Mouse (Mus musculus) limb, embryonic 10.5 days (tissue): ENCODE measurements at regions not wholly inside any gene's neighbourhood (a gene's known extent, or its start where the extent isn't known, plus 50 kb on each side); places are given as distances from the start of the nearest gene placed in this dataset.
"Not testable (repeated sequence)": the region's sequence is repeated elsewhere in the genome, so short reads cannot be mapped to it uniquely, and the experiment has no call there.

ENCODE experiments used
- DNase-seq: peaks from one replicate; pipeline ENCODE4 v3.0.0-alpha.2; 2017; ENCODE audit warnings: low spot score
- H3K27ac ChIP-seq: fragments of 300-500 bp; sonication (generic); 2 replicates; pipeline ENCODE4 v1.5.1; 2016; ENCODE audit warnings: mild to moderate bottlenecking
- H3K27me3 ChIP-seq: fragments of 300-500 bp; sonication (generic); 2 replicates; pipeline ENCODE4 v1.6.1; 2016; ENCODE audit warnings: low read depth, mild to moderate bottlenecking; ENCODE audit not compliant: poor library complexity, severe bottlenecking
- H3K36me3 ChIP-seq: fragments of 300-500 bp; sonication (generic); 2 replicates; pipeline ENCODE4 v1.6.1; 2016; ENCODE audit warnings: mild to moderate bottlenecking, moderate library complexity
- H3K4me1 ChIP-seq: fragments of 300-500 bp; sonication (generic); 2 replicates; pipeline ENCODE4 v1.6.1; 2016
- H3K4me3 ChIP-seq: fragments of 300-500 bp; sonication (generic); 2 replicates; pipeline ENCODE4 v1.5.1; 2016; ENCODE audit warnings: mild to moderate bottlenecking, moderate library complexity
- H3K9me3 ChIP-seq: fragments of 300-500 bp; sonication (generic); replicated peaks from 2 replicates; pipeline ENCODE4 v1.6.1; 2016; ENCODE audit warnings: mild to moderate bottlenecking
- WGBS: fragments of 180-500 bp; shearing (Covaris S2); methylation state at CpG from one replicate; pipeline ENCODE4 v1.1.7; 2016; 5-methylcytosine and 5-hydroxymethylcytosine counted together

DNA sequence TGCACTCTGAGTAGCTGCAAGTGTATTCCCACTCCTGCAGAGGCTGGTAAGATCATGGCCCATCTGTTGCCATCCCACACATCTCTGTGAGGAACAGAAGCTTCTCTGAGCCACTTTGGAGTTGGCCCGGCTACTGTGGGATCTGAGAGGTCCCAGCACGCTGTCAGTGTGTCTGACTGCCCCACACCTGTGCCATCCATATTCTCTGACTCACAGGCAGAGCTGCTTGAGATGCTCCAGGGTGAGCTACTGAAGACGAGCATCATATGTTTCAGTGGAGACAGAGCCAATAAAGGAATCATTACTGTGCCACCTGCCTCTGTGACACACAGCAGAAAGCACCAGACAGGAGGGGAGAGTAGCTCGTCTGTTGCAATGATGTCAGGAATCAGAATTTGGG lies 352.8 kb downstream of the Plekhb2 start:
- Histone ChIP-seq H3K27me3 (no peaks in the 10 kb centered on the region), H3K36me3 (no peaks in the 10 kb centered on the region), H3K4me1 (no peaks in the 10 kb centered on the region), H3K4me3 (no peak overlapping the region), H3K27ac (no peak overlapping the region), H3K9me3 (no peaks in the 10 kb centered on the region)
- no peak for DNase-seq
- 93% methylated on average over 4 of the region's 4 CpGs for WGBS

DNA sequence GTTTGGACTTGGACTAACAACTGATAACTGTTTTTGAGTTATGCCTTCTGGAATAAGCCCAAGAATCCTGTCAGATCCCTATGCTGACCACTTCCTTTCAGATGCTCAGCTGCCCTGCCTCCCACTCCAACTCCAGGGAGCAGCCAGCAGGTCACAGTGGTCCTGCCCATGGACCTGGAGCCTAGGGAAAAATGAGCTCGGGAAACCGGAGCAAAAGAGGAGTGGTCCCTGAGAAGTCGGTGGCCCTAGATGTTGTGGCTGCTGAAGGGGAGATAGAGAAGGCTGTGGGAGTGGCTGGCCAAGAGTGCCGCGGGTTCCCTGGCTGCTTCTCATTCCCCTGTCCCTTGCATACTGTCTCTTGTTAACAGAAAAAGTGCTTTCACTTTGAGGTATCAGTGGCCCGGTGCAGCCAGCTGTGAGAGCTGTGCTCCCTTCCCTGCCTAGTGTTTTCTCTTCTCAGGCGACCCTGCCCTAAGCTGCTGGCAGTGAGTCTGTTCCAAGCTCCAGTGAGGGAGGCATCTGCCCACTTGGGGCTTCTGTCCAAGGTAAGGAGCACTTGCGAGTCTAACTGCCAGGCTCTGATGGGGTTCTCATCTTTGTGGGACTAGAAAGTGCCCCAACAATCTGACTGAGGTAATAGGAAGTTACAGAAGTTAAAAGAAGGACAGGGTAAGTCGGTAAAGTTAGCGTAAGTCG lies 357.2 kb downstream of the Plekhb2 start:
- no peak for DNase-seq
- H3K27me3 ChIP-seq: no peaks in the 10 kb centered on the region

DNA sequence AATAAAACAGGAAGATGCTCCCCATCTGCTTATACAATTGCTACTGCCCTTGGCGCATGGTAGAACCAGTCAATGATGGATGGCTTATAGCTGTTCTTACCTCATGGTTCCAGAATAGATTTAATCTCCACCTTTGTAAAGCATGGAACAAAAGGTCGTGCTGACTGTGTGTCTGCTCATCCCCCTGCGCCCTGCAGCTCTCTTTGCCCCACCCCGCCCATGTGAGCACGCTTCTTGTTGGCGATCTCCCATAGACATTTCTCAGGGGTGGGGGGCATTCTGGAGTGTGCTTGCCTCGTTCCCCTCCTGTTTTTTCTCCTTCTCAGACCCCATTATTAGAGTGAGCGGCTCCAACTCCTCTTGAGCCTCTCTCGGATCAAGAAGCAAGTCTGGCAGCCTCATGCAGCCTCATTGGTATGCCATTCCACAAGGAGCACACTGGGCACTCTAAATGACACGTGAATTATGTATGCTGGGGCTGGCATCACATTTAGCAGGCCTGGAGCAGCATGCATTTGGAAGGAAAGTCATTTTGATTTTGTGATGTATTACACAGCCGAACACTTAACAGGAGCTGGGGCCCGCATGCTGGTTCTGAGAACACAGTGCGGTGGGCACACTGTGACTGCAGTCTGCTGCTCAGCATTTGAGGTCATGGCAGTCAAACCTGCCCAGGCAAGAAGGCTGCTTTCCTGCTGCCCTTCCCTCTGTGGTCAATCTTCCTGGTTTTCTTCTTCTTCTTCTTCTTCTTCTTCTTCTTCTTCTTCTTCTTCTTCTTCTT lies 362.5 kb downstream of the Plekhb2 start:
- Histone ChIP-seq H3K4me1 (no peaks in the 10 kb centered on the region), H3K4me3 (no peak overlapping the region), H3K27me3 (no peaks in the 10 kb centered on the region), H3K27ac (no peak overlapping the region), H3K36me3 (no peaks in the 10 kb centered on the region), H3K9me3 (no peaks in the 10 kb centered on the region)
- 85% methylated on average over 13 of the region's 13 CpGs for WGBS
- DNase-seq: no peak

More for the DNA sequence above, 357.2 kb downstream of the Plekhb2 start:
- H3K9me3 ChIP-seq: no peaks in the 10 kb centered on the region
- no peaks in the 10 kb centered on the region for H3K36me3 ChIP-seq
- H3K27ac ChIP-seq: no peak overlapping the region
- WGBS: 83% methylated on average over 11 of the region's 11 CpGs
- no peak overlapping the region for H3K4me3 ChIP-seq
- H3K4me1 ChIP-seq: no peaks in the 10 kb centered on the region

DNA sequence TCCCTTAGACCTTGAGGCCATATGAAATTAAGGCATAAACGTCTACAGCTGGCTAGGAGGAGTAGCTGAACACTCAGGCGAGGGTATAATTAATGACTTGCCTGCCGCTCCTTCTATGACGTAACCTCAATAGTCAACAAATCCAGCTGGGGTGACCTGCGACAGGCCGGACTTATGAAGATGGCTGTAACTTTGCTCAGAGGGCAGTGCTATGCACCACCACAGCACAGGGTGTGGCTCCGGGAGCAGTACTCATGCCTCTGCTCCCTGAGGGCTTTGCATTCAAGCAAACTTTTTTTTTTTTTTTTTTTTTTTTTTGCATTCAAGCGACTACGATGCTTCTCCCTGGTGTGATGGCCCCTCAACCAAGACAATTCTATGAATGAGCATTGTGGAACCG lies 364.1 kb downstream of the Plekhb2 start:
- DNase-seq: no peak
- 80% methylated on average over 10 of the region's 10 CpGs for WGBS
- no peaks in the 10 kb centered on the region for H3K4me1 ChIP-seq
- H3K27me3 ChIP-seq: no peaks in the 10 kb centered on the region
- H3K27ac ChIP-seq: no peak overlapping the region
- no peaks in the 10 kb centered on the region for H3K36me3 ChIP-seq
- no peak overlapping the region for H3K4me3 ChIP-seq
- no peaks in the 10 kb centered on the region for H3K9me3 ChIP-seq

DNA sequence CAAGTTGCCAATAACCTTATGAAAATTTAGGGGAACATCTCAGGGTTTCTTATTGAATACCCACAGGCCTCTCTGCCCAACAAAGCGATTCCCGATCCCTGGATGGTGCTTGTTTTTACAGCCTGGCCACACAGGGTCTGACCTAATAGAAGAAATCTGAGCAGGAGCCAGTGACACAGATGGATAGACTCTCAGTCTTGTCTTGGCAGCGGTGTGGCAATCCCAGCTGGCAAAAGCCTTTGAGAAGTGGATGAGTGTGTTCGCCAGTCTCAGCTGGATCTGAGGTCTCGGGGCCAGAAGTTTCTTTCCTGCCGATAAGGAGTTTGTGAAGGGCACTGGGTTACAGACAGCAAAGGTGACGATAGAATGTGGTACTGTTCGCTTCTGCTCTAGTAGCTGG lies 366.6 kb downstream of the Plekhb2 start:
- H3K36me3 ChIP-seq: no peaks in the 10 kb centered on the region
- H3K27me3 ChIP-seq: no peaks in the 10 kb centered on the region
- WGBS: 88% methylated on average over 8 of the region's 8 CpGs
- H3K9me3 ChIP-seq: no peaks in the 10 kb centered on the region
- no peak for DNase-seq
- no peak overlapping the region for H3K27ac ChIP-seq
- no peak overlapping the region for H3K4me3 ChIP-seq
- H3K4me1 ChIP-seq: no peaks in the 10 kb centered on the region

DNA sequence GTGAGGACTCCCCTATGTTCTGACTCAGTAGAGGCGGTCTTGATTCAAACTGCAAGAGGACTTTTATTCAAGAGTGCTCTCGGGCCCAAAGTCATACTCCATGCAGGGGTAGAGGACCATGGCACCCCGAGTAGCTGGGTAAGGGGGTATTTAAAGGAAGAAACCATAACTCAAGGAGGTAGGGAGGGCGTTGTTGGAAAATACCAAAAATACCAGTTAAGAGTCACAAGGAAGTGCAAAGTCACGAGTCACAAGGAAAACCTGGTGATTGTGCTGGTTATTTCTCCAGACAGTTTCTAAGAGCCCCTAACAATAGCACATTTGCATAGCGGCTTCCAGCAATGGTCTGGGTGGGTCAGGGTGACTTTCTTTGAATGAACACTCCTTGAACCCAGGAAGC lies 370.4 kb downstream of the Plekhb2 start:
- WGBS: 91% methylated on average over 6 of the region's 6 CpGs
- H3K27ac ChIP-seq, H3K4me1 ChIP-seq, H3K9me3 ChIP-seq, H3K27me3 ChIP-seq, H3K36me3 ChIP-seq, DNase-seq, H3K4me3 ChIP-seq: not testable (repeated sequence)

DNA sequence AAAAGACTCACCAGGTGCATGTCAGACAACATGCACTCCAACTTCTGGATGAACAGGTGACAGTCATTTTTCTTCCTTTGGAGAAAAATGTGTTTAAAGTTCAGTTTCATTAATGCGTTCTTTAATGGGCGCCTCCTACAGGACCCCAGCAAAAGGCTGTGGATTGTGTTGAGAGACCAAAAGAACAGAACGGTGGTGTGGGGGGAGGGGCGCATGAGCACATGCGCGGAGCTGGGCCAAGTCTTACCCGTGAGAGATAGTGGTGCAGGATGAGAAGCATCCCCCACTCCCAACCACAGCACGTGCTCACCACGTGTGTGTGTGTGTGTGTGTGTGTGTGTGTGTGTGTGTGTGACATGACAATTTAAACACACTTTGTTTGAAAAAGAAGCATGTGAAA lies 371.0 kb downstream of the Plekhb2 start:
- no peaks in the 10 kb centered on the region for H3K27me3 ChIP-seq
- no peaks in the 10 kb centered on the region for H3K4me1 ChIP-seq
- H3K27ac ChIP-seq: no peak overlapping the region
- DNase-seq: no peak
- H3K9me3 ChIP-seq: no peaks in the 10 kb centered on the region
- WGBS: 82% methylated on average over 9 of the region's 9 CpGs
- H3K4me3 ChIP-seq: no peak overlapping the region
- H3K36me3 ChIP-seq: no peaks in the 10 kb centered on the region

DNA sequence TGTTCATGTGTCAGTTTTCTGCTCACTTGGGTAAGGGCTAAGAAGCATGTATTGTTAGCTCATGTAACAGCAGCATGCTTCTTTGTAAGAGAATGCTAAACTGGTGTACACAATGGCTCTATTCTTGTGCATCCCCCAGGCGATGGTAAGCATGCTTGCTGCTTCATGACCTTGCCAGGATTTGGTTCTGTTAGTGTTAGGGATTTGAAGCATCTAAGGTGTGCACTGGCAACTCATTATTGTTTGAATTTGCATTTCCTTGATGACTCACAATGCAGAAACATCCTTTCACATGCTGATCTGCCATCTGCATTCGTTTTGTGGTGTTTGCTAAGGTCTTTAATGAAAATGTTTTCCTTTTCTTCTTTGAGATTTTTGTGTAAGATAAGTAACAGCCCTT lies 382.8 kb downstream of the Plekhb2 start:
- Histone ChIP-seq H3K27ac (no peak overlapping the region), H3K36me3 (no peaks in the 10 kb centered on the region), H3K4me1 (no peaks in the 10 kb centered on the region), H3K9me3 (no peaks in the 10 kb centered on the region), H3K4me3 (no peak overlapping the region), H3K27me3 (no peaks in the 10 kb centered on the region)
- 55% methylated on average over 2 of the region's 2 CpGs for WGBS
- DNase-seq: no peak

DNA sequence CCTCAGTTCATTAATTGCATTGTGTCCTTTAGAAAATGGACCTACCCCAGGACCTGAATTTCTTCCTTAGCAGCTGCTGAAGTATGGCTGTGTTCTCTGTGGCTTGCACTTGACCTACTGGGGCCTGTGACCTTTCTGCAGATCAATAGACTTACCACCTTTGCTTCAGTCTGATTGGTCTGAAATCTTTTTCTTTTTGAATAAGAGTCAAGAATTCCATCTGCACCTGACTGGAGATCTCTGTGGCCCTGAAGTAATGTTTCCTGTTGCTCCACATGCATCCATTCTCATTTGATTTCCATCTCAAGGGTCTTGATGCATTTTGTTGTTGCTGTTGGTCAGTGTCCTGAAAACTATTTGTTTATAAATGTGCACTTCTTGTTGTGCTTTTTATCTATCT lies 388.4 kb downstream of the Plekhb2 start:
- Histone ChIP-seq H3K27ac (no peak overlapping the region), H3K36me3 (no peaks in the 10 kb centered on the region), H3K9me3 (no peaks in the 10 kb centered on the region), H3K27me3 (no peaks in the 10 kb centered on the region), H3K4me1 (no peaks in the 10 kb centered on the region), H3K4me3 (no peak overlapping the region)
- DNase-seq: no peak

DNA sequence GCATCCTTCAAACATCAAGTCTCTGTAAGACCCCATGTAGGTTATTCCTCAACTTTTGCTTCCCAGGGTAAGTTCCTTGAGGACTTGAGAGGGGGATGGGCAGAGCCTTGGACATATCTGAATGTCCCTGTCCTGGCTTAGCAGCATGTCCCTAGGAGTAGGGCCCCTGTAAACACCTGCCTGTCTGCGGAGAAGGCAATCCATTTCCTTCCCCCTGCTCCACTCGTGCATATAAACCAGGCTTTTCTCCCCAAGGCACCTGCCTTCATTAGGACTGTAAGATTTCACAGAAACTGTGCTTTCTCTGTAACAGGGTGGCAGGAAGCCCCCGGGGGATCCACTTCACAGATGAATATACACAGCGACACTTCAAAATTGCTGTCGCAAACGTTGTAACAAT lies 393.1 kb downstream of the Plekhb2 start:
- Histone ChIP-seq H3K4me1 (no peaks in the 10 kb centered on the region), H3K9me3 (no peaks in the 10 kb centered on the region), H3K4me3 (no peak overlapping the region), H3K27me3 (no peaks in the 10 kb centered on the region), H3K27ac (no peak overlapping the region), H3K36me3 (no peaks in the 10 kb centered on the region)
- WGBS: 77% methylated on average over 6 of the region's 6 CpGs
- no peak for DNase-seq

DNA sequence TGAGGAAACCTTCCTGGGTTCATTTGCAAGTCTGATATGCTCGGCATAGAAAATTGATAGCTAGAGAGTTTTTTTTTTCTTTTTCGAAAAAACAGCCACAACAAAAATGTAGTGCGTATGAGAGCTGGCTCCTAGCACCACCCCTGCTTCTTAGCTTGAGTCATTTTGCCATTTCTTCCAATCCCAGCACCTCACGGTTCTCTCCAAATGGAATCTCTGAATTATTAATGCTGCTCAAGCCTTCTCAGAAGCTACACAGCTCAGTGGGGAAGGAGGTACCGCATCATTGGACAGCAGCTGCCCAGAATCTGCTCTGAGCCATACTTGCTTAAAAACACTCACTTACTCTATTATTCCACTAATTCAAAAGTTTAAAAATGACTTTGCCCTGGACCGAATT lies 393.6 kb downstream of the Plekhb2 start:
- 86% methylated on average over 6 of the region's 6 CpGs for WGBS
- Histone ChIP-seq H3K9me3 (no peaks in the 10 kb centered on the region), H3K4me3 (no peak overlapping the region), H3K27me3 (no peaks in the 10 kb centered on the region), H3K27ac (no peak overlapping the region), H3K36me3 (no peaks in the 10 kb centered on the region), H3K4me1 (no peaks in the 10 kb centered on the region)
- DNase-seq: no peak

DNA sequence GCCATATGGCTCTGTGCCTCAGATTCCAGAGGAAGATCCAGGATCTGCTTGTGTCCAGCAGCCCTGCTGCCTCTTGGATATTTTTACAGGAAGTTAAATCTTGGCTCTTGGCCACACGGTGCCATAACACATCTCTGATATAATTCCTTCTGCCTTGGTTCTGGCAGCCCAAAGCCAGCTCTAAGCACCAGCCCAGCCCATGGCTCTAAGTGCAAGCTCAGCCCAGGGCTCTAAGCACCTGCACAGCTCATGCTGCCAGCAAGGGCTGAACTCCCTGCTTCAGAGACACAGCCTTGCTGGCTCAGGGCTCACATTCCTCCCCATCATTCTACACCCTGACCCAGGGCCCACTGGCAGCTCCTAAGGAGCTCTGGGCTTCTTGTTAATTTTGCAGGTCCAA lies 415.3 kb downstream of the Plekhb2 start:
- no peak for DNase-seq
- Histone ChIP-seq H3K27me3 (no peaks in the 10 kb centered on the region), H3K4me1 (no peaks in the 10 kb centered on the region), H3K27ac (no peak overlapping the region), H3K4me3 (no peak overlapping the region), H3K9me3 (no peaks in the 10 kb centered on the region), H3K36me3 (no peaks in the 10 kb centered on the region)
- WGBS: 92% methylated on average over 1 of the region's 1 CpGs

DNA sequence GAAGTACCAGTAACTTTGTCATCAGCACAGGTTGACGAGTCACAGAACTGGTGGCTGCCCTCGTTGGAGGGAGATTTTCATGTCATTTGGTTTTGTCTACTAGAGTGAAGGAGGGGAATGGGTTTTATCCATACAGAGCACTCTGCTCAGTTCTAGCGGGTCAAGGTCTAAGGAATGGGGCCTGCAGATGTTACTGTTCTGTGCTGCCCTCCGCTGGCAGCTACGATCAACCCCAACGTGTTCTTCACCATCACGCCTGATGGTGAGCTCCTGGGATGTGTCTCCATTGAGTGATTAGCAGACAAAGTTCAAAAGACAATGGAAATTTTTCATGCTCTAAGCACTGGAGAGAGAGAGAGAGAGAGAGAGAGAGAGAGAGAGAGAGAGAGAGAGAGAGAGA lies 416.9 kb downstream of the Plekhb2 start:
- no peak overlapping the region for H3K4me3 ChIP-seq
- WGBS: 49% methylated on average over 7 of the region's 7 CpGs

DNA sequence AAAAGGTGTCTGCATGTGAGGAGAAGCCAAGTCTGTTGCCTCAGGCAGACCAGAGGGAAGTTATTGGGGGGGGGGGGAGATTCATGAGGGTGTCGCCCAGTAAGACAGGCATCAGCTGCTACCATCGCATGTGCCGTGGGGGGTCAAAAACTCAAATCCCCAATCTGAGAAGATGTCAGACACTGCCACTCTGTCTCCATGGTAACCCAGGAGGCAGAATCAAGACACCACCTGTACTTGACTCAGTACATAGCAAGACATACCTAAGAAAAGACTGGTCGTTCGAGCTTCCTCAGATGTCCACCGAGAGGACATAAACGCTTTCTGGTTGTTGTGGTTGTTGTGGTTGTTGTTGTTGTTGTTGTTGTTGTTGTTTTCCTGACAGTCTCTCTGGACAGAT lies 418.1 kb downstream of the Plekhb2 start:
- Histone ChIP-seq H3K9me3 (no peaks in the 10 kb centered on the region), H3K27me3 (no peaks in the 10 kb centered on the region), H3K27ac (no peak overlapping the region), H3K4me1 (no peaks in the 10 kb centered on the region), H3K36me3 (no peaks in the 10 kb centered on the region), H3K4me3 (no peak overlapping the region)
- DNase-seq: no peak
- 89% methylated on average over 7 of the region's 7 CpGs for WGBS

More for the DNA sequence above, 416.9 kb downstream of the Plekhb2 start:
- H3K27ac ChIP-seq: no peak overlapping the region
- H3K4me1 ChIP-seq: no peaks in the 10 kb centered on the region
- no peaks in the 10 kb centered on the region for H3K27me3 ChIP-seq
- H3K36me3 ChIP-seq: no peaks in the 10 kb centered on the region
- DNase-seq: no peak
- no peaks in the 10 kb centered on the region for H3K9me3 ChIP-seq
